Comparison of ENCODE assay signal across 8 mouse cellular contexts in genomic region chr8:70610796-70611771, GRCm38 (mm10). TPM values are rescaled to one million over a fixed set of nuclear protein-coding genes. Genes with fewer than 3 reads are reported as not detected.
DNase-seq lines count a peak whose midpoint lies in the region; ATAC-seq and TF ChIP-seq lines count a peak whose summit lies in the region.

No protein-coding gene starts in this region.

- DNase-seq in left cerebral cortex, adult 2 months (ENCODE audit: extremely low spot score in 1 of 2, low spot score in 2 of 2): peak; percentile 77 to 84
- DNase-seq in left cerebral cortex, adult 11 months (ENCODE audit: low spot score): no peak
- DNase-seq in cerebellum, postnatal 4 days (ENCODE audit: low spot score in 2 of 2): peak; percentile 81 to 86
- DNase-seq in gastrocnemius, postnatal 14 days: peak; percentile 92
- peak; percentile 37 for DNase-seq in hindlimb bud, embryonic 11.5 days (ENCODE audit: extremely low spot score, low read depth, low spot score)

- peak overlapping the region; percentile 97 for H3K27ac ChIP-seq in left cerebral cortex, adult 2 months
- peak overlapping the region; percentile 99 for H3K27ac ChIP-seq in limb, embryonic 13.5 days
- peak overlapping the region; percentile 26; the same call in 1 of the 2 replicates for H3K27ac ChIP-seq in midbrain, embryonic 12.5 days (replicated peaks)
- H3K27ac ChIP-seq in stomach, embryonic 14.5 days (ENCODE audit: low read length): peak overlapping the region; percentile 99

- H3K4me3 ChIP-seq in left cerebral cortex, adult 2 months: peak overlapping the region; percentile 45
- peak overlapping the region; percentile 78 for H3K4me3 ChIP-seq in limb, embryonic 13.5 days
- H3K4me3 ChIP-seq in midbrain, embryonic 12.5 days: peak overlapping the region; percentile 49
- H3K4me3 ChIP-seq in stomach, embryonic 14.5 days (ENCODE audit: low read depth, low read length): peak overlapping the region; percentile 46

- no peaks in the 10 kb centered on the region for H3K9me3 ChIP-seq in limb, embryonic 13.5 days
- no peaks in the 10 kb centered on the region for H3K9me3 ChIP-seq in midbrain, embryonic 12.5 days
- H3K9me3 ChIP-seq in stomach, embryonic 14.5 days (ENCODE audit: control insufficient read depth, low read depth, low read length): no peaks in the 10 kb centered on the region

- peaks cover 40% of the 10 kb centered on the region for H3K4me1 ChIP-seq in limb, embryonic 13.5 days
- peaks cover 47% of the 10 kb centered on the region for H3K4me1 ChIP-seq in midbrain, embryonic 12.5 days
- peaks cover 16% of the 10 kb centered on the region; the same call in 1 of the 2 replicates for H3K4me1 ChIP-seq in stomach, embryonic 14.5 days (ENCODE audit: control insufficient read depth, insufficient read depth, low read length)

- H3K9ac ChIP-seq in limb, embryonic 13.5 days: peak overlapping the region; percentile 71
- H3K9ac ChIP-seq in midbrain, embryonic 12.5 days (replicated peaks): peak overlapping the region; percentile 59
- peak overlapping the region; percentile 45 for H3K9ac ChIP-seq in stomach, embryonic 14.5 days (replicated peaks; ENCODE audit: low read depth, low read length)

- H3K36me3 ChIP-seq in limb, embryonic 13.5 days: no peaks in the 10 kb centered on the region
- H3K36me3 ChIP-seq in midbrain, embryonic 12.5 days: no peaks in the 10 kb centered on the region
- H3K36me3 ChIP-seq in stomach, embryonic 14.5 days (ENCODE audit: control insufficient read depth, insufficient read depth, low read length): no peaks in the 10 kb centered on the region

- TF ChIP-seq CTCF in left cerebral cortex, adult 2 months (IDR thresholded peaks at IDR 0.05): peak; percentile 85

- H3K27me3 ChIP-seq in limb, embryonic 13.5 days: no peaks in the 10 kb centered on the region
- peaks cover 5% of the 10 kb centered on the region for H3K27me3 ChIP-seq in midbrain, embryonic 12.5 days
- H3K27me3 ChIP-seq in stomach, embryonic 14.5 days (ENCODE audit: control insufficient read depth, insufficient read depth, low read length): no peaks in the 10 kb centered on the region

- peak overlapping the region; percentile 91 for H3K4me2 ChIP-seq in limb, embryonic 13.5 days (replicated peaks)
- H3K4me2 ChIP-seq in midbrain, embryonic 12.5 days (replicated peaks): peak overlapping the region; percentile 90
- peak overlapping the region; percentile 98 for H3K4me2 ChIP-seq in stomach, embryonic 14.5 days (replicated peaks; ENCODE audit: low read depth, low read length)

- intact Hi-C loops in left cerebral cortex, adult 2 months (cut with DNase I): loop anchor here (1.0 kb wide), 2 partner anchors 87 to 144 kb away; partner anchors contain the start of gene Jund
- intact Hi-C loops in gastrocnemius, postnatal 14 days (cut with DNase I; ENCODE audit: low total_unique reads): no loop called here

- ATAC-seq in limb, embryonic 13.5 days (ENCODE audit: low FRiP score, low read depth): no peak
- no peak for ATAC-seq in midbrain, embryonic 12.5 days (ENCODE audit: low FRiP score, low read depth)
- ATAC-seq in stomach, embryonic 14.5 days (ENCODE audit: insufficient number of reproducible peaks, insufficient read depth, low FRiP score, low read depth): no peak

- WGBS in limb, embryonic 13.5 days: under 1% methylated on average over 54 of the region's 54 CpGs
- WGBS in midbrain, embryonic 12.5 days: under 1% methylated on average over 54 of the region's 54 CpGs
- WGBS in stomach, embryonic 14.5 days: under 1% methylated on average over 54 of the region's 54 CpGs

RNA-seq across cellular contexts. Expression of gene Ssbp4, which starts 2.4 kb away (rescaled TPM):
- 100 to 1,000 TPM; 221 to 261 TPM for total RNA-seq in left cerebral cortex, adult 2 months (2021)
- total RNA-seq in gastrocnemius, postnatal 14 days (2021): 10 to 100 TPM; 22.9 to 25.7 TPM
- polyA plus RNA-seq in limb, embryonic 13.5 days (2015; fragmentation: Nextera tagmentation; extraction: Ambion mirVana): 115 and 131 TPM in 2 replicates
- 115 and 118 TPM in 2 replicates for polyA plus RNA-seq in midbrain, embryonic 12.5 days (2016; fragmentation: Nextera tagmentation; extraction: Ambion mirVana)
- 121 and 122 TPM in 2 replicates for polyA plus RNA-seq in stomach, embryonic 14.5 days (2014; fragmentation: Nextera tagmentation; extraction: Ambion mirVana)

RNA-seq across cellular contexts. Expression of gene Lrrc25, which starts 4.9 kb away (rescaled TPM):
- total RNA-seq in left cerebral cortex, adult 2 months (2021): under 1 TPM; 0.70 to 0.96 TPM
- under 1 TPM; 0.53 to 0.88 TPM for total RNA-seq in gastrocnemius, postnatal 14 days (2021)
- polyA plus RNA-seq in limb, embryonic 13.5 days (2015; fragmentation: Nextera tagmentation; extraction: Ambion mirVana): 1.9 and 2.3 TPM in 2 replicates
- polyA plus RNA-seq in midbrain, embryonic 12.5 days (2016; fragmentation: Nextera tagmentation; extraction: Ambion mirVana): 1.0 and 1.6 TPM in 2 replicates
- polyA plus RNA-seq in stomach, embryonic 14.5 days (2014; fragmentation: Nextera tagmentation; extraction: Ambion mirVana): 1.9 and 2.9 TPM in 2 replicates

RNA-seq across cellular contexts. Expression of gene Isyna1, which starts 16.9 kb away (rescaled TPM):
- total RNA-seq in left cerebral cortex, adult 2 months (2021): 10 to 100 TPM; 52.9 to 55.3 TPM
- total RNA-seq in gastrocnemius, postnatal 14 days (2021): 10 to 100 TPM; 18.7 to 24.7 TPM
- polyA plus RNA-seq in limb, embryonic 13.5 days (2015; fragmentation: Nextera tagmentation; extraction: Ambion mirVana): 162 and 165 TPM in 2 replicates
- 107 and 112 TPM in 2 replicates for polyA plus RNA-seq in midbrain, embryonic 12.5 days (2016; fragmentation: Nextera tagmentation; extraction: Ambion mirVana)
- polyA plus RNA-seq in stomach, embryonic 14.5 days (2014; fragmentation: Nextera tagmentation; extraction: Ambion mirVana): 81.3 and 82.4 TPM in 2 replicates

RNA-seq across cellular contexts. Expression of gene Gdf15, which starts 21.2 kb away (rescaled TPM):
- not detected for total RNA-seq in left cerebral cortex, adult 2 months (2021)
- not detected for total RNA-seq in gastrocnemius, postnatal 14 days (2021)
- 0.18 TPM in 1 of 2 replicates, not detected in the other for polyA plus RNA-seq in limb, embryonic 13.5 days (2015; fragmentation: Nextera tagmentation; extraction: Ambion mirVana)
- 0.17 TPM in 1 of 2 replicates, not detected in the other for polyA plus RNA-seq in midbrain, embryonic 12.5 days (2016; fragmentation: Nextera tagmentation; extraction: Ambion mirVana)
- polyA plus RNA-seq in stomach, embryonic 14.5 days (2014; fragmentation: Nextera tagmentation; extraction: Ambion mirVana): 0.17 and 0.24 TPM in 2 replicates

RNA-seq across cellular contexts. Expression of gene Pgpep1, which starts 49.1 kb away (rescaled TPM):
- 10 to 100 TPM; 15.5 to 17.5 TPM for total RNA-seq in left cerebral cortex, adult 2 months (2021)
- 10 to 100 TPM; 18.2 to 21.6 TPM for total RNA-seq in gastrocnemius, postnatal 14 days (2021)
- 68.2 and 71.1 TPM in 2 replicates for polyA plus RNA-seq in limb, embryonic 13.5 days (2015; fragmentation: Nextera tagmentation; extraction: Ambion mirVana)
- 82.7 and 93.7 TPM in 2 replicates for polyA plus RNA-seq in midbrain, embryonic 12.5 days (2016; fragmentation: Nextera tagmentation; extraction: Ambion mirVana)
- 67.7 and 70.8 TPM in 2 replicates for polyA plus RNA-seq in stomach, embryonic 14.5 days (2014; fragmentation: Nextera tagmentation; extraction: Ambion mirVana)

Comparison
In these comparisons a context has a peak if more than half of its experiments do, and no peak if none do; other contexts are left out.
1. H3K27ac ChIP-seq: peak in every context shown above with its lines; median percentile 99 in limb, embryonic 13.5 days; 99 in stomach, embryonic 14.5 days; 97 in left cerebral cortex, adult 2 months; 26 in midbrain, embryonic 12.5 days.